Mouse (Mus musculus): ENCODE measurements around the gene Kif18a.

Kif18a gene

DNA sequence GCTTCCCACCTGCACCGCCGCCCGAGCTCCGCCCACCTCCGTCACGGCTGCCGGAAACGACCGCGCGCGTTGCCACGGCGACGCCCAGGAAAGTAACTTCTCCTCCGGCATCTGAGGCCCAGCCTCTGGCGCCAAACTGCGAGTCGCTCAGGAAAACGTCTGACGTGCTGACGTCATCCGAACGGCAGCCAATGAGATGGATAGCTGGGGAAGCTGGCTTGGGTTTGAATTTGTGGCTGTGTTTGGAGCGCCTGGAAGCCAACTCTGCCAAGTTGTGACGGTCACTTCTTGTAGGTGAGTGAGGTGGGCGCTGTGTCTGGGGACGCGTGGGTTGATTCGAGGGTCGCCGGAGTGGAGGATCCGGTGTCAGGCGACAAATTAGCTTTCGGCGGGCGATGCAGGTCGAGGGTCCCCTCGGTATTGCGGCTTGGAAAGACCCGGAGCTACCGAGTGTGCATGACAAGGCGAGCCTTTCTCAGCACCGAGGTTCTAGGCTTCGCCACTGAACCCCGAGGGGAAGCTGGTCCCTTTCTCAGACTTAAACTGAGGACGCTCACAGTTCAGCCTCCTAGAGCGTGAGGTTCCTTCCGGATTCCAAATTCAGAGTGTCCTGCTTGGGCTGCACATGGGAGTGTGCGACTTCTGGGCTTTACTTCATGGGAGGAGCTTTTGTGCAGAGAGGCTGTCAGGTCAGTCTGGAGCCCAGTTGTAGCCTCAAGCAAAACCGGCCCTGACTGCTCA lies at the start of gene Kif18a, which contains the start of gene Mettl15:
Gene Kif18a (plus strand): TSS at position 139 of the 741 bp plus-strand sequence.
Gene Mettl15 (minus strand): TSS at position 149 of the 741 bp plus-strand sequence.
- DNase-seq (ENCODE audit: low spot score in 2 of 2), result peak; percentile 92 to 95

DNA sequence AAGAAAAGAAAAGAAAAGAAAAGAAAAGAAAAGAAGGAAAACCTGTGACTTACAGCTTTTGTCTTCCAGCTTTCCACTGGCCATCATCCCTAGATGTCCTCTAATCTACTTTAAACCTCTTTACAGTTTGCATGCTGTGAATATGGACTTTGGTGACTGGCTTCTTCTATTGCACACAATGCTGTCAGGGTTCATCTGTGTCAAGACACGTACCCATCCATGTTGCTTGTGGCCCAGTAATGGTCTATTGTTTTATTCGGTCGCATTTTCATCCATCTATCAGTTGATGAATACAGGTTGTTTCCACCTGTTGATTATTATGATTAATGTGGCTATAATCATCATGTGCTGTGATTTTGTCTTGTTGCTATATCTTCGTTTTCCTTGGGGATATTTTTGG lies 46.7 kb upstream of the Kif18a start:
- no peak for DNase-seq (ENCODE audit: low spot score in 2 of 2)

DNA sequence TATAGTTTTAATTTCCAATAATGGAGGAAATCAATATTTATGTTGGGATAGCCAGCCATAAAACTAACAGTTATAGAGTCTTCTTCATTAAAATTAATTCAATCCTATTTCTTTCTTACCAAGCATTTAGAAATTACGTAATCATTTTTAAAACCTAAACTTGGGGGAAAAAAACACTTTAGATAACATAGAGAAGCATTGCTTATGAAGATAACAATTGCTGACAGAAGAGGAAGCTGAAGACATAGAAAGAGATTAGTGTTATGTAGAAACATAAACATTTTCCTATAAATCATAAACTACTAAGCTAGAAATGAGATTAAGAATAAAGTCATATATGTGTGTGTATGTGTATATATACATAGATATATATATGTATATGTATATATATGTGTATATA lies 44.8 kb upstream of the Kif18a start:
- no peak for DNase-seq (ENCODE audit: low spot score in 2 of 2)

DNA sequence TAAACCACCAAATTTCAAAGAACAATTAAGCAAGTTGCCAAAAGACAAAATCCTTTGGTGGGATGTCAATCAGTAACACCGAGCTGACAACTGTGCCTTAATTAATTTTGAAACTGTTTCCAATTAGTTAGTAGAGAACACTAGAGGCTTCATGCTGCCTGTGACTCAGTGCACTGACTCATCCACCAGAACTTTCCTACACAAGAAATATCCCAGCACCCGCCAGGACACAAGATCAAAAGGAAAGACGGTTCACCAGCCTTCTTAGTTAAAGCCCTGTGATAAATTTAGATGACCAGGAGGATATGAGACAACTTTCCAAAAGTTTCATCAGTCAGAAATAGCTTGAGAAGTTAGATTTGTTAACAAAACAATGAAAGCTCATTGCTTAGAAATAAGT lies 38.6 kb upstream of the Kif18a start:
- DNase-seq (ENCODE audit: low spot score in 2 of 2), result no peak

DNA sequence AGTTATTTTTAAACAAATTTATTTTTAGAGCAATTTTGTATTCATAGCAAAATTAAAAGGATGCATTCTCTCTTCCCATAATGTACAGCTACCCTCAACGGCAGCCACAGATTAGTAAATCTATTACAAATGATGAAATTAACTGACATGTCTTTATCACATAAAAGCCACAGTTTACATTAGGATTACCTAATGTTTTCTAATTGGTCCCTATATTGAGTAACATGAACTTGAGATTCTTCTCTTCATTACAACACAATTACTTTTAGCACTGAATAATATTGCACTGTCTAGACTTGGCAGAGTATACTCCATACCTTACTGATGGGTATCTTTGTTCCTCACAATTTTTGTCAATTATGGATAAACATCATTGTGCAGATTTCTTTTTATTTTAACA lies 17.8 kb upstream of the Kif18a start:
- DNase-seq (ENCODE audit: low spot score in 2 of 2), result no peak

DNA sequence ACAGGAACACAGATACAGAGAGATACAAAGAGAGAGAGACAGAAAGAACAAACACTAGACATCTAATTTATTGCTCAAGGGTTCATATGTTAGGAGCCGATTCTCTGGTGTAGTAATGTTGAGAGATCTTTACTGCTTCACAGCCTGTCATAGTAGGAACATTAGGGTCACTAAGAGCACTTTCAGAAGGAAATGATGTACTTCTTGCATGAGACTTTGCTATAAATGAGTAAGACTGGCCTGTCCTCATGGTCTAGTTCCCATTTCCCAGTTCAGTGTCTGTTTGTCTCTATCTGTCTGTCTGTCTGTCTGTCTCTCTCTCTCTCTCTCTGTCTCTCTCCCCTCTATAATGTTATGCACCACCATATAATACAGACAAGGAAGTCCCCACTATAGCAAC lies 7.4 kb upstream of the Kif18a start:
- DNase-seq (ENCODE audit: low spot score in 2 of 2), result no peak

DNA sequence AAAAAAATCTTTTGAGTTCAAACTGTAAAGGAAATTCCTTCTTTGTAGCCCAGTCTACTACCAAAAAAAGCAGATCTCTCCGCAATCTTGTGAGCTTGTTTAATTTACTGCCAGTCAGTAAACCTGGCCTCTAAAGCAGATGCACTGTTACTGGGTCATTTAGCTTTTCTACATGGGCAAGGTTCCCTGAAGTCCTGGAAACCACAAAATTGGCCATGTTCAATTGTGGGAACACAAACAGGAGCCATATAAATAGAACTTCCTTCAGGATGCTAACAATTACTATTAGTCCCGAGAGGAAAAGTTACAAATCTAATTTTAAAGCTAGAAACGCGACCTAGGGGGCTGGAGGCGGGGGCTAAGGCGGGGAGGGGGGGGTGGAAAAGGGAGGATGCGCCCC lies 2.9 kb upstream of the Kif18a start:
- no peak for DNase-seq (ENCODE audit: low spot score in 2 of 2)

DNA sequence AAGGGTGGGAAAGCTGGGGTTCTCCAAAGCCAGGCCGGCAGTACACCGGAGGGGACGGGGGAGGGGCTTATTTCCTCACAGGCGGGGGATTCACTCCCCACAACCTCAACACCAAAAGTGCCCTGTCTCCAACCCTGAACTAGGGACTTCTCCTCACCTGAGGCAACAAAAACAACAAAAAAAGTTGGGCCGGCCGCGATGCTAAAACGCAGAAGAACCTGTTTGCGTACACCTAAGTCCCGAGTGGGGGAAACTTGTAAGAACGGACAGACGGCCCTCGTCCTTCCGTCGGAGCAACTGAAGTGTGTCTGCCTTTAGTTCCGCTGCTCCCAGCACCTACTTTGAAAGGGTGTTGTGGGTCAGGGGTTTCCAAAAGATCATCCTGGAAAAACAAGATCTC lies 2.5 kb upstream of the Kif18a start:
- DNase-seq (ENCODE audit: low spot score in 2 of 2), result peak in 1 of 2 experiments; percentile 27

DNA sequence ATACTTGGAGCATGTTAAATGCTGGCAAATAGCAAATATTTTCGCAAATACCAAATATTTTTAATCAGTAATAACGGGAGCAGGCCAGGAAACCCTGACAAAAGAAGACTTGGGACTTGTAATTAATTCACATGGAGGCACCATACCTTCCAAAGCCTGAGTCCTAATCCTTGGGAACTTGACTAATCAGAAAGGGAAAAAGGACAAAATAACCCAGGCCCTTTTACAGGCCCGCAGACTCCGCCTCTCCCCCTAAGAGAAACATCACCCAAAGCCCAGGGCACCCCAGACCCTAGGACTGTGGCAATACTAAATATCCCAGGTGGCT lies 302 bp upstream of the Kif18a start:
- no peak for DNase-seq (ENCODE audit: low spot score in 2 of 2)

DNA sequence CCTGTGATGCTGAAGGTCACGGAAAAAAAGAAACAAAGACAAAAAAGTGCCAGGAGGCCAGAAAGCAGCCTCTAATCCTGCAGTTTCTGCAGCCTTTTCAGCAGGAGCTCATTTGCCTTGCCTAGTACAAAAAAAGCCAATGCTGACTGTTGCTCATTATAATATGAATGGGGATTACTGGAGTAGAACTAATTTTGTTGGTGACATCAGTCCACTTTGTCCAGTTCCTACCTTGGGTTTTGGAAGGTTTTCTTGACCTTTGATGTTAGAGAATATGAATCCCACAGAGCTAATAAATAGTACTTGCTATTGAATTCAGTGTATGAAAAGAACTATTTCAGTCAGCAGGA lies 778 bp downstream of the Kif18a start:
- no peak for DNase-seq (ENCODE audit: low spot score in 2 of 2)

DNA sequence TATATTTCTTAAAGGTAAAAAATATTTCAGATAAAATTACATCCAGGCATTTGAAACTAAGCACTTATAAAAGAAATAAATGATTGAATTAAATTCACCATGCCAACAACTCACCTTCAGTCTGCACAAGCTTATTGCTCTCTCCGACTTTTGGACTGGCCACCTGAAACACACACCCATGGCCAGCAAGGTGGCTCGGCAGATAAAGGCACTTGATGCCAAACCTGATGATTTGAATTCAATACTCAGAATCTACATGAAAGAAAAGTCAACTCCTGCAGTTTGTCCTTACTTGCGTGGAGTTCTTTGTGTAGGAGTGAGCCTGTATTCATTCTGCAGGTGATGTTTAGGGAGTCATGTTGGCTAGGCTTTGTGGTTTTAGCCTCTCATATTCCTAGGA lies 3.6 kb downstream of the Kif18a start:
- no peak for DNase-seq (ENCODE audit: low spot score in 2 of 2)

DNA sequence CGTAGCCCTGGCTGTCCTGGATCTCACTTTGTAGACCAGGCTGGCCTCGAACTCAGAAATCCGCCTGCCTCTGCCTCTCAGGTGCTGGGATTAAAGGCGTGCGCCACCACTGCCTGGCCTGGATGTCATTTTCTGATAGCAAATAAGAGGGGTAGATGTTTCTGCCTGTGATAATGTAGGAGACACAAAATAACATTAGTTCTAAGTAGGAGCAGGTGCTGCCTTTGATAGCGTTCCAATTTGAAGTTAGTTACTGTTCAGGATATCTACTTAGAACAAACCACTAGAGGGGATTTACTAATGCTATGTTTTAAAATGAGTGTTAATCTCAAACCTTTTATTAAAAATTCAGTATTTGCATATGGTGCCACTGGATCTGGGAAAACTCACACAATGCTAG lies 8.8 kb downstream of the Kif18a start:
- no peak for DNase-seq (ENCODE audit: low spot score in 2 of 2)

DNA sequence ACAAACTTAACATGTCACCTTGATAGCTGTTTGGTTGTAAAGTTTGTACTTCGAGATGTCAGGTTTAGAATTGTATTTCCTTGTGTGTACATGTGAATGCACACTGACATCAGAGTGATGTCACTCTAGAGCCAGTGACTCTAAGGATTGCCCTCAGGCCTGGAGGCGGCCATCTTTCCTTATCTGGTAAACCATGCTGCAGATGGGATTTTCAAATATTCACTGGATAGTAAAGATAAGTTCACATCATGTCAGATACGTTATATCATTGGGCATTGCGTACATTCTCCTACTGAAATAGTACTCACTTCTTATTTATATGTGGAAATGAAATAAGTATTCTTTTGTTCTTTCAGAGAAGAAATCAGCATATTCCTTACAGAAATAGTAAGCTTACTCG lies 15.7 kb downstream of the Kif18a start:
- no peak for DNase-seq (ENCODE audit: low spot score in 2 of 2)

DNA sequence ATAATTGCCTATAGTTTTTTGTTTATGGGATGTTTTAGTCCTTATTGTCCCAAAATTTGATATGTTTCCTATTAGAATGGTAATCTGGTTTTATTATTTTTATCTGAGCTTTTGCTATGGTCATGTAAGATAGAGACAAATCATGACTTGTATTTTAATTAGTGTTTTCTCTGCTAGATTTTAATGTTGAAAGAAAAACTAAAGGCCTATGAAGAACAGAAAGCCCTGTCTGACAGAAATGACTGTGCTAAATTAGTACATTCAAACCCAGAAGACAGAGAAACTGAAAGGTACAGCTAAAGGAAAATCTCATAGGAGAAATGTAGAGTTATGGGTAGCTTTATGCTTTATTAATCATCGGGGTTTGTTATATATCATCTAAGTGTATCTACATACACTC lies 17.6 kb downstream of the Kif18a start:
- DNase-seq (ENCODE audit: low spot score in 2 of 2), result no peak

DNA sequence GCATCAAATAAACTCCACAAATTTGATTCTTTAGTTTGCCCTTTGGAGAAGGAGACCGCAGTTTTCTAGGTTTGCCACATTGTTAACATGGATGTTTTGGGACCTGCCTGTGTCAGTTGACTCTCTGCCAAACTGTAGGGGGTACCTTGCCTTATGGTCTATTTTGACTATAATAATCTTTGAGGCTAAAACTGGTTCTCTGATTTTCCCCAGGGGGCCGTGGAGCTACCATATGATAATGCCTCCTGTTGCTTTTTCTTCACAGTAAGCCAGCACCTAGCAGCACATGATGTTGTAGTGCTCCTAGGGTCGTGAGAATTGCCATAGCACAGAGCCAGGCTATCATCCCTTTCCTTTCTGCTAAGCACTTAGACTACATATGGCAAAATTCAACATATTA lies 21.7 kb downstream of the Kif18a start:
- DNase-seq (ENCODE audit: low spot score in 2 of 2), result no peak

DNA sequence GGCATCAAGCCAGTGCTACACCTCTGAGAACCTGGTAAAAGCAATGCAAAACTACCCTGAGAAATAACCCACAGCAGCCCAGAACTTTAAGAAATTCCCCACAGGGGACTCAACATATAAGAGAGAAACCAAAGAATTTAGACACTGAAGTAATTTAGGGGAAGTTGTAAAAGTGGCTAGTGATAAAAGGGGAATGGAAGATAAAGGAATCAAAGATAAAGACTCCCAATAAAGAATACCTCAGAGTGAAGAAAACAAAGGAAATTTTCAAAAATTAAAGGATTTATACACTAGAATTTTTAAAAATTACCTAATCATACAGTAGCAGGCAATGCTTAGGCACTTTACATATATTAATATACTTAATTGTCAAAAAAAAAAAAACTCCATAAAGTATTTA lies 23.1 kb downstream of the Kif18a start:
- DNase-seq (ENCODE audit: low spot score in 2 of 2), result no peak

DNA sequence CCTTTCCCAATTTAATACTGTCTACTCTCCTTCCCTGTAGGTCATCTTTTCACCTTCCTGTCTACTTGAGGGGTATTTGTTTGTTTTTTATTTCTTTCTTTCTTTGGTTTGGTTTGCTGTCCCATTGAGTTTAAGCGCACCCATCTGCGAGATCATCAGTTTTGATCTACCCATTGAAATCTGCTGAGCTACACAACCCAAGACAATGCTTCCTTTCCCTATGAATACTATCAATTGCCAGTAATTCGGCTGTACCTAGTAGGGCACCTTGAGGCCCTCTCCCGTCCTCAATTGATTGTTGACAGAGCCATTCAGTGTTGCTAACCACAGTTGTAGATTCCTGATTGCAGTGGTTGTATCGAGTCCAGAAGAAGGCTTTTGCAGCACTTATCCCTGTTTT lies 30.8 kb downstream of the Kif18a start:
- no peak for DNase-seq (ENCODE audit: low spot score in 2 of 2)

DNA sequence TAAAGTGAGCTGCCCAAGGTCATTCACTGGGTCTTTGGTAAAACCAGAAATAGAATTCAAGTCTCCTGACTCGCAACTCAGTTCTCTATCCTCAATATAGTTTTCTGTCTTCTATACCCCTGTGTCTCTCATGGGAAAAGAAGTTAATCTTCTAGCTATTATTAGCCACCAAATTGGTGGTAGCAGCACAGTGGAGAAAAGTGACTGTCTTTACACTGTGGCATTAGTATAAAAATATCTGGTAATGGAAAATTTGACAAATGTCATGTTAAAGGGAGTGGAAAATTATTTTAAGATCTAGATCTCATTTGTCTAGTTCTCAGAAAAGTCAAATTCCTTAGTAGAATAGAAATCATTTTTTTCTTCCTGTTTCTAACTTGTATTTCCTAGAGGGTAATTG lies 51.3 kb downstream of the Kif18a start:
- no peak for DNase-seq (ENCODE audit: low spot score in 2 of 2)

DNA sequence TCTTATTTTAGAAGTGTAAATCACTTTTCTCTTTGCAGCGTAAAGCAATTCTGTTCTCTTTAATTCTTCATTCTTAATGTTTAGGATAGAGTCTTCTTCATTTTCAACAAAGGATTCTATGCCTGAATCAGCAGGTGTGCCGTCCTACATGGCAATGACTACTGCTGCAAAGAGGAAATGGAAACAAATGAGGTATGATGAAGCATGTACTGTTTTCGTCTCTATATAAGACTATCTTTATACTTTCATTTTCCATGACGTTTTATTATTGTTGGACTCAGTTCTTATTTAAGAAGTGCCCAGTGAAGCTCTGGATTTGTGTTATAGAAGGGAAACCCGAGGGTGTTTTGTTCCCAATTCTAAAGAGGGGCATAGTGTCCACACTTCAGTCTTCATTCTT lies 53.7 kb downstream of the Kif18a start:
- no peak for DNase-seq (ENCODE audit: low spot score in 2 of 2)

DNA sequence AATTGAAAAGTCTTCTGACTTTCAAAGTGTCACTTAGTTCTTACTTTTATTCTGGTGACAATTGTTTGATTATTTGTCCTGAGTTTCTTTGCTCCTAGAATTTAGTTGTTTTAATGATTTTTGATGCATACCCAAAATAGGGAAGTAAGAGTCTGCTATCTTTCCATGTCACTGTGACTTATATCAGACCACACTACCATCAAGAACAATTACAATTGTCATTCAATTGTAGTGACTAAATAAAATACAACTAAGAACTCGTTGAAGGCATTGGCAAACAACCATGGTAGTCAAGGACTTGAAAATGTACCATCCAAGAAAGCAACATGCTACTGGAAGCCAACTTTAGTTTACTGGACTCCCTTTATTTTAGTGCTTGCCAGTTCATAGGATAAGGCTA lies 55.2 kb downstream of the Kif18a start:
- no peak for DNase-seq (ENCODE audit: low spot score in 2 of 2)

DNA sequence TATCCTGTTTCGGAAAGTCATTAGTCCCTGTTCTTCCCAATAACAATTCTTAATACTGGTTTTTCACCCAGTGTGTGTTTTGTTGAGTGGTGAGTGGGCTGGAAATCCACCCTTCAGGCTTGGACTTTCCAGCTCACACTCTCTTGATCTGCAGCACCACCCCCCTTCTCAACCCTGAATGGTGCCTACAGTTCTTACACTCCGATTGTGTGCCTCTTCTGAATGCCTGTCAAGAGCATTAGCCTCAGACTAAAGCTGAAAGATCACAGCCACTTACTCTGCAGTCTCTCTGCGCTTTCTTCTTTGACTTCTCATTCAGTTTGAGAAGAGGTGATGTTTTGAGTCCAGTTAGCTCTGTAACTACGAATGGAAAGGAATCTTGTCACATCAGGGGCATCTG lies 64.8 kb downstream of the Kif18a start:
- no peak for DNase-seq (ENCODE audit: low spot score in 2 of 2)

DNA sequence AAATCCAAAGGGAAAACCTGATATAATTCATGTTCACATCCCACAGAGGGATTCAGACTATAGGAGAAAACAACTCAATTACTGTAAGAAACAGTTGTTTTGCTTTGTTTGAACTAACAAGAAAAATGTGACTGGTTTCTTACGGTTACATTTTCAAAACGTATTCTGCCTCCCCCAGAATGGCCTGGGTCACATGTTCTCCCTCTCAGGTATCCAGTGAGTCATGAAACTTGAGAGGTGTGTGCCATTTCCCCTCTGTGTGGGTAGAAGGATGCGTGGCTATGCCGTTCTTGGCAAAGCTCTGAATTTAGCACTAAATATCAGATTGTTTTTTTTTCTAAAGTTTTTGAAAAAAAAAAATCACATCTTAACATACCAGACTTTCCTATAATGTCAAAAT lies 68.2 kb downstream of the Kif18a start:
- no peak for DNase-seq (ENCODE audit: low spot score in 2 of 2)

DNA sequence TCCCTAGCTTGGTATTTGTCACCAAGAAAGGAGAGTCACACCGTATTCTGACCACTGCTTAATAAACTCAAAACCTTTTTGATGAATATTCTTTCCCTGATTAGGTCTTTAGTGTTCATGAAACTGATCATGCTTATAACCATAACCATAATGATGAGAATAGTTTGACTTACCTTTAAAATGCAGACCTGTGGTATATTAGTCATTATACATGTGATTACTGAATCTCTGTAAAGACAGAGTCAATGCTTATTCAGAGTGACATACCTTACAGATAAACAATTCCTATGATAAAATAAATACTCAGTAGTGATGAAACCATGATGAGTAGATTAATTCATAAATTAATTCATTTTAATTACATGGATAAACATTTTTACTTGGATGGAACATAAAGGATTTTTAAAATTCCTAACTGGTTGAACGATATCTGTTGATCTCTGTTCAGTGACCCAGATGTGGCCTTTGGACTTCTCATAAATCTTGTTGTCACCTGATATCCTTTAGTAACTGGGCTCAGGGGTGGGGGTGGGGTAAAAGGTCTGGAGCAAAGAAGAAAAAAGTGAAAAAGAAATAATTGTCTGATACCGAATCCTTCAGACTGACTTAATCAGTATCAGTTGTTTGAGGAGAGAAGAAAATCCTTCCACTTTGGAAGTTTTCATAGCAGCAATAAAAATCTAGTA lies 78.1 kb downstream of the Kif18a start:
- no peak for DNase-seq (ENCODE audit: low spot score in 2 of 2)

DNA sequence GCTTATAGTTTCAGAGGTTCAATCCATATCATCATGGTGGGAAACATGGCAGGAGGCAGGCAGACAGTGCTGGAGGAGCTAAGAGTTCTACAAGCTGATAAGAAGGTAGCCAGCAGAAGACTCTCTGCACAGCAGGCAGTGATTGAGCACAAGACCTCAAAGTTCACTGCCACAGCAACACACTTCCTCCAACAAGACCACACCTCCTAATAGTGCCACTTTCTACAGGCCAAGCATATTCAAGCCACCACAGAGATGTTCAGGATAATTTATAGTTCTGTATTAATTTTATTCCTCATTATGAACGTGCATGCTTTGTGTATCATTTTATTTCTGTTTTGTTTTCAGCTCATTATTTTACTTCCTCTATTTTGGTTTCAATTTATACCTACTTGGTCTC lies 85.4 kb downstream of the Kif18a start:
- DNase-seq (ENCODE audit: low spot score in 2 of 2), result no peak
